In the genomic region with DNA sequence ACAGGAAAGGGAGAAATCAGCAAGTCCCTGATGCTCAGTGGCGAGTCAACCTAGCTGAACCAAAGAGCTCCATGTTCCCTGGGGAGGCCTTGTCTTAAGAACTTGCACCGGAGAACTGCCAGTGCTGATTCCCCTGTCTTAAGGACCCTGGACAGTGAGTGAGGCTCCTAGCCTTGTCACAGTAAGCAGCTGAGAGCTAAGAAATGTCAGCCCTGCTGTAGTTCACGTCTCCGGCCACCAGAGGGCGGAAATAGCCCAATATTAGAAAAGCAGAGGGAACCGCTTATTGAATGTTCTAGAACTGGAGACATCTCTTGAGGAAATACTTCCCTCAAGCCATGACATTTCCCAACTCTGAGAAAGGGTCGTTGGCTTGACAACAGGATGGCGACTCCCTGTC, we compare ENCODE assay signal across 8 mouse cellular contexts. TPM values are rescaled to one million over a fixed set of nuclear protein-coding genes. Genes with fewer than 3 reads are reported as not detected.
A peak's percentile ranks its signal among the peaks of the same experiment; 100 is the strongest.
DNase-seq lines count a peak whose midpoint lies in the region; ATAC-seq and TF ChIP-seq lines count a peak whose summit lies in the region.

No protein-coding gene starts in this region.

- no peak overlapping the region for H3K4me3 ChIP-seq in heart, embryonic 12.5 days
- H3K4me3 ChIP-seq in forebrain, postnatal 0 days (ENCODE audit: low read depth, low read length), result no peak overlapping the region

- no peaks in the 10 kb centered on the region for H3K9me3 ChIP-seq in heart, embryonic 12.5 days (replicated peaks)
- no peaks in the 10 kb centered on the region for H3K9me3 ChIP-seq in forebrain, postnatal 0 days (ENCODE audit: low read length)

- TF ChIP-seq CTCF in forebrain, postnatal 0 days (IDR thresholded peaks at IDR 0.05; ENCODE audit: low read depth), result peak; percentile 95

- 0 out of 2 replicates have a peak, but pooled peaks cover 3% of the 10 kb centered on the region for H3K27me3 ChIP-seq in heart, embryonic 12.5 days (replicated peaks)
- H3K27me3 ChIP-seq in forebrain, postnatal 0 days (ENCODE audit: insufficient read depth, low read length), result no peaks in the 10 kb centered on the region

- H3K36me3 ChIP-seq in heart, embryonic 12.5 days, result no peaks in the 10 kb centered on the region
- H3K36me3 ChIP-seq in forebrain, postnatal 0 days (ENCODE audit: insufficient read depth), result no peaks in the 10 kb centered on the region

- intact Hi-C loops in left cerebral cortex, postnatal 14 days (cut with DNase I), result loop anchor here (5.0 kb wide), 3 partner anchors 59 to 469 kb away; no protein-coding TSS in a partner anchor

- 19% methylated on average over 8 of the region's 8 CpGs for WGBS in heart, embryonic 12.5 days
- WGBS in forebrain, postnatal 0 days, result 18% methylated on average over 8 of the region's 8 CpGs

- H3K4me1 ChIP-seq in heart, embryonic 12.5 days (replicated peaks), result 0 out of 2 replicates have a peak, but pooled peaks cover 3% of the 10 kb centered on the region
- H3K4me1 ChIP-seq in forebrain, postnatal 0 days (ENCODE audit: insufficient read depth), result no peaks in the 10 kb centered on the region

- H3K4me2 ChIP-seq in heart, embryonic 12.5 days, result no peak overlapping the region
- no peak overlapping the region for H3K4me2 ChIP-seq in forebrain, postnatal 0 days (ENCODE audit: low read depth)

- peak; percentile 64 to 88 for DNase-seq in heart, adult 18-20 months
- DNase-seq in forebrain, postnatal 0 days, result peak; percentile 89
- peak; percentile 57 for DNase-seq in hindlimb bud, embryonic 11.5 days (ENCODE audit: extremely low spot score, low read depth, low spot score)
- peak; percentile 82 to 86 for DNase-seq in left cerebral cortex, postnatal 14 days (ENCODE audit: low spot score in 2 of 2)
- DNase-seq in natural killer cell, adult 2 months (ENCODE audit: low spot score in 2 of 2), result peak; percentile 26 to 69
- peak; percentile 27 for DNase-seq in telencephalon, adult 2 months (ENCODE audit: low read depth, low spot score)

- ATAC-seq in heart, embryonic 12.5 days (ENCODE audit: insufficient number of reproducible peaks, low FRiP score), result no peak
- ATAC-seq in cerebellum, adult (ENCODE audit: insufficient number of reproducible peaks, low FRiP score, low TSS enrichment), result 0 out of 2 replicates have a peak, but pooled peaks have one; percentile 42
- peak; percentile 66 for ATAC-seq in forebrain, postnatal 0 days

- no peak overlapping the region for H3K9ac ChIP-seq in heart, embryonic 12.5 days
- no peak overlapping the region for H3K9ac ChIP-seq in forebrain, postnatal 0 days

- no peak overlapping the region for H3K27ac ChIP-seq in heart, embryonic 12.5 days (ENCODE audit: poor library complexity, severe bottlenecking)
- no peak overlapping the region for H3K27ac ChIP-seq in forebrain, postnatal 0 days (ENCODE audit: low read depth, low read length)

RNA-seq across cellular contexts. Expression of gene Cd1d1, which starts 34.1 kb away (rescaled TPM):
- 1 to 10 TPM; 4.5 to 6.6 TPM for total RNA-seq in heart, adult 18-20 months (2021)
- 50.0 and 55.5 TPM in 2 replicates for polyA plus RNA-seq in heart, embryonic 12.5 days (2016; fragmentation: Nextera tagmentation; extraction: Ambion mirVana)
- 16.3 and 23.4 TPM in 2 replicates for total RNA-seq in forebrain, postnatal 0 days (2014; rRNA removed)
- polyA plus RNA-seq in forebrain, postnatal 0 days (2015; fragmentation: Nextera tagmentation; extraction: Ambion mirVana), result 12.5 and 25.1 TPM in 2 replicates
- 1 to 10 TPM in 1 of 2 experiments, under 1 TPM in 1; 0.90 to 1.4 TPM for total RNA-seq in left cerebral cortex, postnatal 14 days (2021)

Comparison
In these comparisons a context has a peak if more than half of its experiments do, and no peak if none do; other contexts are left out.
1. DNase-seq: peak in every context shown above with its lines; median percentile 89 in forebrain, postnatal 0 days; 84 in left cerebral cortex, postnatal 14 days; 76 in heart, adult 18-20 months; 57 in hindlimb bud, embryonic 11.5 days; 48 in natural killer cell, adult 2 months; 27 in telencephalon, adult 2 months.